Mouse (Mus musculus) neural tube, embryonic 12.5 days (tissue): ENCODE results near the gene Fam189b. TPM values are rescaled to one million over a fixed set of nuclear protein-coding genes. Genes with fewer than 3 reads are reported as not detected.
"Not testable (repeated sequence)": the region's sequence is repeated elsewhere in the genome, so short reads cannot be mapped to it uniquely, and the experiment has no call there.

ENCODE experiments used
- ATAC-seq: fragments of 200-750 bp; cut with Nextera tagmentation; 2 replicates; pipeline ENCODE4 v1.8.0; 2017; ENCODE audit warnings: low read depth, mild to moderate bottlenecking, moderate TSS enrichment, moderate library complexity; ENCODE audit not compliant: low FRiP score
- H3K27ac ChIP-seq: fragments of 300-500 bp; sonication (generic); 2 replicates; pipeline ENCODE4 v1.5.1; 2016
- H3K27me3 ChIP-seq: fragments of 300-500 bp; sonication (generic); replicated peaks from 2 replicates; pipeline ENCODE4 v1.6.1; 2016; ENCODE audit warnings: mild to moderate bottlenecking
- H3K36me3 ChIP-seq: fragments of 300-500 bp; sonication (generic); 2 replicates; pipeline ENCODE4 v1.6.1; 2016; ENCODE audit warnings: mild to moderate bottlenecking
- H3K4me1 ChIP-seq: fragments of 300-500 bp; sonication (generic); 2 replicates; pipeline ENCODE4 v1.6.1; 2016
- H3K4me2 ChIP-seq: fragments of 300-500 bp; sonication (generic); replicated peaks from 2 replicates; pipeline ENCODE4 v1.6.1; 2016; ENCODE audit warnings: mild to moderate bottlenecking
- H3K4me3 ChIP-seq: fragments of 300-500 bp; sonication (generic); 2 replicates; pipeline ENCODE4 v1.5.1; 2016
- H3K9ac ChIP-seq: fragments of 300-500 bp; sonication (generic); 2 replicates; pipeline ENCODE4 v1.6.1; 2016; ENCODE audit warnings: mild to moderate bottlenecking
- H3K9me3 ChIP-seq: fragments of 300-500 bp; sonication (generic); 2 replicates; pipeline ENCODE4 v1.6.1; 2016; ENCODE audit warnings: mild to moderate bottlenecking
- WGBS: fragments of 180-500 bp; shearing (Covaris S2); methylation state at CpG from one replicate; pipeline ENCODE4 v1.1.7; 2016; 5-methylcytosine and 5-hydroxymethylcytosine counted together
- polyA plus RNA-seq: library from polyadenylated mRNA; unstranded; fragments of >200 nt; fragmentation: Nextera tagmentation; extraction: Ambion mirVana; gene quantifications from 2 replicates; pipeline ENCODE4 v1.2.1, GENCODE M21; 2016

The Fam189b gene
- polyA plus RNA-seq, 1 experiment from 2014 or later, result 42.5 TPM

GRCm38 (mm10) chr3:89210162-89210561 is 27.2 kb downstream of the Fam189b start:
- no peak overlapping the region for H3K9ac ChIP-seq
- no peak overlapping the region for H3K27ac ChIP-seq
- no peaks in the 10 kb centered on the region for H3K27me3 ChIP-seq
- H3K4me3 ChIP-seq, result no peak overlapping the region
- peaks cover 59% of the 10 kb centered on the region for H3K36me3 ChIP-seq
- H3K9me3 ChIP-seq, result no peaks in the 10 kb centered on the region
- 92% methylated on average over 13 of the region's 13 CpGs for WGBS
- no peak for ATAC-seq
- peaks cover 19% of the 10 kb centered on the region for H3K4me1 ChIP-seq
- no peak overlapping the region for H3K4me2 ChIP-seq

- WGBS, result 88% methylated on average over 7 of the region's 7 CpGs
- no peaks in the 10 kb centered on the region for H3K27me3 ChIP-seq
- H3K9me3 ChIP-seq, result no peaks in the 10 kb centered on the region
- ATAC-seq, result no peak
- H3K4me2 ChIP-seq, result no peak overlapping the region
- H3K4me3 ChIP-seq, result no peak overlapping the region
- peaks cover 24% of the 10 kb centered on the region for H3K4me1 ChIP-seq
- H3K27ac ChIP-seq, result no peak overlapping the region
- peaks cover 54% of the 10 kb centered on the region for H3K36me3 ChIP-seq
- no peak overlapping the region for H3K9ac ChIP-seq
Observed at GRCm38 (mm10) chr3:89210731-89211130, 27.8 kb downstream of the Fam189b start.

- H3K27ac ChIP-seq, result peak overlapping the region; percentile 89
- H3K9me3 ChIP-seq, result no peaks in the 10 kb centered on the region
- H3K4me3 ChIP-seq, result peak overlapping the region; percentile 82
- under 1% methylated on average over 69 of the region's 69 CpGs for WGBS
- peaks cover 29% of the 10 kb centered on the region for H3K4me1 ChIP-seq
- H3K9ac ChIP-seq, result peak overlapping the region; percentile 81
- ATAC-seq, result peak; percentile 89
- no peaks in the 10 kb centered on the region for H3K27me3 ChIP-seq
- peak overlapping the region; percentile 73 for H3K4me2 ChIP-seq
- peaks cover 26% of the 10 kb centered on the region for H3K36me3 ChIP-seq
Observed at GRCm38 (mm10) chr3:89213803-89214530, 31.0 kb downstream of the Fam189b start.

DNA sequence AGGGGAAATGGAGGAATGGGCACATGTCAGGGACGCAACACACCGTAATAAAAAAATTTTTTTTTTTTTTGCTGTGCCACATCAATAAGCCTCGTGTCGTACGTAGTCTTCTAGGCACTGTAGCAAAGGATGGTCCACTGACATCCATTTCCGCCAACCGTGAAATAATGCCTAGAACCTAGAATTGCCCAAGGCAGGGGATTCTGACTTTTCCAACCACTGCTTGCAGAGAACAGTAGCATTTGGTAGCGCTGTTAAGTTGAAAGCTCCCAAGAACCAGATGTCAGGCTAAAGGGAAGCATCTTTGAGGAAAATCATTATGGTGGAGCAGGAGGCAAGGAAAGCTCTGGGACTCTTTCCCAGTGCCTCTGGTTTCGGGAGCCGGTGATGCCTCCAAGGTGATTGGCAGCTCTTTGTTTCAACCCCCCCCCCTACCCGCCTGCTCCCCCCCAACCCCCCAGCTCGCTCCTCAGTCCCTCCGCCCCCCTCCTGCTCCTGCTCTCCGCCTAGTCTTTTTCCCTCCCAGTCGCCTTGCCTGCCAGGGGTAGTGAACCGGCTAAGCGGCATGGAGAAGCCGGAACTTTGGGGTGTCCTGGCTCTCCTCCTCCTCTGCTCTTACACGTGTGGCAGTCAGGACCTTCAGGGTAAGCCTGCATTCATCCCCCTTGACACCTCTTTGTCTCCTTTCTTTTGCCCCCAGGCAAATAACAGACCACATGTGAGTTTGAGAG is 31.9 kb downstream of the Fam189b start, which contains the start of gene Thbs3:
Thbs3 (plus strand) TSS at position 500 of the 731 bp plus-strand sequence.
- Histone ChIP-seq H3K9ac (peak within 1 kb of the TSS; percentile 81), H3K4me1 (peaks cover 29% of the 10 kb centered on the region), H3K27ac (peak within 1 kb of the TSS; percentile 89), H3K36me3 (peaks cover 21% of the 10 kb centered on the region), H3K27me3 (no peaks in the 10 kb centered on the region), H3K4me2 (peak within 1 kb of the TSS; percentile 73), H3K9me3 (no peaks in the 10 kb centered on the region), H3K4me3 (peak within 1 kb of the TSS; percentile 82)
- 0 out of 2 replicates have a peak, but pooled peaks have one; percentile 12 for ATAC-seq
- WGBS, result 1% methylated on average over 18 of the region's 19 CpGs

GRCm38 (mm10) chr3:89215853-89216252 is 32.9 kb downstream of the Fam189b start:
- Histone ChIP-seq H3K9ac (peak overlapping the region; percentile 81), H3K9me3 (no peaks in the 10 kb centered on the region), H3K27ac (0 out of 2 replicates have a peak overlapping the region, but pooled peaks have one; percentile 89), H3K4me3 (peak overlapping the region; percentile 82), H3K4me1 (peaks cover 29% of the 10 kb centered on the region), H3K4me2 (peak overlapping the region; percentile 73), H3K36me3 (peaks cover 11% of the 10 kb centered on the region), H3K27me3 (no peaks in the 10 kb centered on the region)
- under 1% methylated on average over 6 of the region's 6 CpGs for WGBS
- ATAC-seq, result peak; percentile 24

GRCm38 (mm10) chr3:89216407-89216806 is 33.5 kb downstream of the Fam189b start:
- not testable (repeated sequence) for H3K27ac ChIP-seq, H3K9ac ChIP-seq, H3K4me3 ChIP-seq, H3K27me3 ChIP-seq, H3K9me3 ChIP-seq, ATAC-seq
- Histone ChIP-seq H3K36me3 (peaks cover 10% of the 10 kb centered on the region; the same call in 1 of the 2 replicates), H3K4me1 (peaks cover 29% of the 10 kb centered on the region), H3K4me2 (peak overlapping the region; percentile 73)
- 73% methylated on average over 7 of the region's 7 CpGs for WGBS

GRCm38 (mm10) chr3:89218271-89218670 is 35.3 kb downstream of the Fam189b start:
- H3K4me2 ChIP-seq, result no peak overlapping the region
- no peak for ATAC-seq
- no peak overlapping the region for H3K27ac ChIP-seq
- no peaks in the 10 kb centered on the region for H3K9me3 ChIP-seq
- no peak overlapping the region for H3K4me3 ChIP-seq
- H3K36me3 ChIP-seq, result peaks cover 18% of the 10 kb centered on the region; the same call in 1 of the 2 replicates
- 81% methylated on average over 1 of the region's 1 CpGs for WGBS
- H3K27me3 ChIP-seq, result no peaks in the 10 kb centered on the region
- H3K4me1 ChIP-seq, result peaks cover 27% of the 10 kb centered on the region
- H3K9ac ChIP-seq, result no peak overlapping the region

- WGBS, result 50% methylated on average over 8 of the region's 8 CpGs
- no peak overlapping the region for H3K4me3 ChIP-seq
- H3K4me2 ChIP-seq, result no peak overlapping the region
- peaks cover 36% of the 10 kb centered on the region for H3K4me1 ChIP-seq
- ATAC-seq, result no peak
- peaks cover 31% of the 10 kb centered on the region for H3K36me3 ChIP-seq
- no peaks in the 10 kb centered on the region for H3K9me3 ChIP-seq
- no peak overlapping the region for H3K9ac ChIP-seq
- no peaks in the 10 kb centered on the region for H3K27me3 ChIP-seq
- H3K27ac ChIP-seq, result no peak overlapping the region
Observed at GRCm38 (mm10) chr3:89219546-89219945, 36.6 kb downstream of the Fam189b start.

DNA sequence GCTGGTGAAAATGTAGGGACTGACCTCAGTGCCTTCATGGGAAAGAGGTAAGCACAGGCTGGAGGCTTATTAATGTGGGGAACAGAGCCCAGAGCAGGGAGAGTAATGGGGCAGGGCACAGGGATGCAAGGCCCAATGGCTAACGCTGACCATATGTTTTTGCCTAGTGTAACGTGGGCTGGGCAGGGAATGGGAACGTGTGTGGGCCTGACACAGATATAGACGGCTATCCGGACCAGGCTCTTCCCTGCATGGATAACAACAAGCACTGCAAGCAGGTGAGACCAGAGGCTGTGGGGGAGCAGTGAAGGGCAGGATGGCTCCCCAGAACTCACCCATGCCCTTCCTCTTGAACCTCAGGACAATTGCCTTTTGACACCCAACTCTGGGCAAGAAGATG is 38.2 kb downstream of the Fam189b start:
- Histone ChIP-seq H3K4me2 (no peak overlapping the region), H3K4me3 (no peak overlapping the region), H3K36me3 (peaks cover 32% of the 10 kb centered on the region), H3K27ac (no peak overlapping the region), H3K4me1 (peaks cover 36% of the 10 kb centered on the region), H3K9ac (no peak overlapping the region), H3K9me3 (no peaks in the 10 kb centered on the region), H3K27me3 (no peaks in the 10 kb centered on the region)
- no peak for ATAC-seq
- WGBS, result 77% methylated on average over 5 of the region's 5 CpGs

GRCm38 (mm10) chr3:89224796-89225195 is 41.9 kb downstream of the Fam189b start:
- no peaks in the 10 kb centered on the region for H3K9me3 ChIP-seq
- no peaks in the 10 kb centered on the region for H3K27me3 ChIP-seq
- H3K4me1 ChIP-seq, result peaks cover 65% of the 10 kb centered on the region
- peak overlapping the region; percentile 80; the same call in 1 of the 2 replicates for H3K27ac ChIP-seq
- WGBS, result 49% methylated on average over 11 of the region's 11 CpGs
- H3K9ac ChIP-seq, result peak overlapping the region; percentile 77
- peak overlapping the region; percentile 85 for H3K4me2 ChIP-seq
- H3K4me3 ChIP-seq, result peak overlapping the region; percentile 64
- no peak for ATAC-seq
- peaks cover 24% of the 10 kb centered on the region for H3K36me3 ChIP-seq

DNA sequence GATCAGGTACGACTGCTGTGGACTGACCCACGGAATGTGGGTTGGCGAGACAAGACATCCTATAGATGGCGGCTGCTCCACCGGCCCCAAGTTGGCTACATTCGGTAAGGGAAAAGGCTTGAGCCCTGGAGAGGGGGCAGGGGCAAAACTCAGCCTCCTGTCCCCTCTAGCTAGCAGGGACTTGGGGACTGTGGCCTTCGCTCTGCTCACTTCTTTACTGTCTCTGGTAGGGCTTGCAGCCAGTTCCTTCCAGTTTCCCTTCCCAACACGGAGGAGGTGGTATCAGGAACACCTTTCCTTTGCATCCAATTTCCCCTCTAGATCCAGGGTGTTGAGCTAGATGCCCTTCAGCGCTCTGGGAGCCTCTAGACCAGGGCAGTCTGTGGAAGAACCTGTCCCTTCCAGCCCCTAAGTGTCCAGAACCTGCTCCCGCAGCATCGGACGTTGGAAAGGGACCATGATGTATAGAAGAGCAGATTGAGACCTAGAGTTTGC is 42.4 kb downstream of the Fam189b start:
- H3K36me3 ChIP-seq, result peaks cover 24% of the 10 kb centered on the region
- peak overlapping the region; percentile 85 for H3K4me2 ChIP-seq
- peaks cover 65% of the 10 kb centered on the region for H3K4me1 ChIP-seq
- peak overlapping the region; percentile 77 for H3K9ac ChIP-seq
- H3K4me3 ChIP-seq, result peak overlapping the region; percentile 64
- ATAC-seq, result no peak
- no peaks in the 10 kb centered on the region for H3K9me3 ChIP-seq
- H3K27ac ChIP-seq, result peak overlapping the region; percentile 80; the same call in 1 of the 2 replicates
- 23% methylated on average over 12 of the region's 12 CpGs for WGBS
- no peaks in the 10 kb centered on the region; the same call in 1 of the 2 replicates for H3K27me3 ChIP-seq

- peaks cover 65% of the 10 kb centered on the region for H3K4me1 ChIP-seq
- WGBS, result 19% methylated on average over 4 of the region's 4 CpGs
Observed at GRCm38 (mm10) chr3:89225918-89226317, 43.0 kb downstream of the Fam189b start.

More at GRCm38 (mm10) chr3:89225918-89226317, 43.0 kb downstream of the Fam189b start:
- no peaks in the 10 kb centered on the region for H3K9me3 ChIP-seq
- H3K4me3 ChIP-seq, result peak overlapping the region; percentile 64
- peak overlapping the region; percentile 80; the same call in 1 of the 2 replicates for H3K27ac ChIP-seq
- H3K4me2 ChIP-seq, result peak overlapping the region; percentile 85
- H3K9ac ChIP-seq, result peak overlapping the region; percentile 77
- ATAC-seq, result peak; percentile 65
- no peaks in the 10 kb centered on the region; the same call in 1 of the 2 replicates for H3K27me3 ChIP-seq
- H3K36me3 ChIP-seq, result peaks cover 23% of the 10 kb centered on the region
